Mouse (Mus musculus) lung, embryonic 16.5 days (tissue): Measurements from ENCODE around the gene Mdfic. TPM values are rescaled to one million over a fixed set of nuclear protein-coding genes. Genes with fewer than 3 reads are reported as not detected.

Source experiments
- ATAC-seq: fragments of 200-750 bp; cut with Nextera tagmentation; 2 replicates; pipeline ENCODE4 v1.8.0; 2017; ENCODE audit warnings: low read depth, mild to moderate bottlenecking, moderate library complexity
- H3K27ac ChIP-seq: fragments of 300-500 bp; sonication (generic); 2 replicates; pipeline ENCODE4 v1.5.1; 2014; ENCODE audit warnings: mild to moderate bottlenecking, control low read depth, low read length
- H3K27me3 ChIP-seq: fragments of 300-500 bp; sonication (generic); 2 replicates; pipeline ENCODE4 v1.6.1; 2014; ENCODE audit warnings: low read depth, low read length, mixed read lengths; ENCODE audit not compliant: control insufficient read depth, insufficient read depth
- H3K36me3 ChIP-seq: fragments of 300-500 bp; sonication (generic); 2 replicates; pipeline ENCODE4 v1.6.1; 2014; ENCODE audit warnings: low read length; ENCODE audit not compliant: control insufficient read depth, insufficient read depth
- H3K4me1 ChIP-seq: fragments of 300-500 bp; sonication (generic); replicated peaks from 2 replicates; pipeline ENCODE4 v1.6.1; 2014; ENCODE audit warnings: low read length, mixed read lengths; ENCODE audit not compliant: control insufficient read depth, insufficient read depth
- H3K4me2 ChIP-seq: fragments of 300-500 bp; sonication (generic); 2 replicates; pipeline ENCODE4 v1.6.1; 2014; ENCODE audit warnings: low read depth, low read length, control low read depth
- H3K4me3 ChIP-seq: fragments of 300-500 bp; sonication (generic); 2 replicates; pipeline ENCODE4 v1.5.1; 2014; ENCODE audit warnings: mild to moderate bottlenecking, low read length, control low read depth
- H3K9ac ChIP-seq: fragments of 300-500 bp; sonication (generic); 2 replicates; pipeline ENCODE4 v1.6.1; 2014; ENCODE audit warnings: low read length, control low read depth
- H3K9me3 ChIP-seq: fragments of 300-500 bp; sonication (generic); 2 replicates; pipeline ENCODE4 v1.6.1; 2016; ENCODE audit warnings: low read length; ENCODE audit not compliant: control insufficient read depth
- WGBS: fragments of 180-500 bp; shearing (Covaris S2); extraction: QIAGEN DNeasy Blood & Tissue Kit; methylation state at CpG from one replicate; pipeline ENCODE4 v1.1.7; 2014; 5-methylcytosine and 5-hydroxymethylcytosine counted together
- polyA plus RNA-seq: library from polyadenylated mRNA; unstranded; fragments of >200 nt; fragmentation: Nextera tagmentation; extraction: Ambion mirVana; gene quantifications from 2 replicates; pipeline ENCODE4 v1.2.1, GENCODE M21; 2015

The Mdfic gene
- polyA plus RNA-seq, 1 experiment from 2014 or later: 8.4 TPM

DNA sequence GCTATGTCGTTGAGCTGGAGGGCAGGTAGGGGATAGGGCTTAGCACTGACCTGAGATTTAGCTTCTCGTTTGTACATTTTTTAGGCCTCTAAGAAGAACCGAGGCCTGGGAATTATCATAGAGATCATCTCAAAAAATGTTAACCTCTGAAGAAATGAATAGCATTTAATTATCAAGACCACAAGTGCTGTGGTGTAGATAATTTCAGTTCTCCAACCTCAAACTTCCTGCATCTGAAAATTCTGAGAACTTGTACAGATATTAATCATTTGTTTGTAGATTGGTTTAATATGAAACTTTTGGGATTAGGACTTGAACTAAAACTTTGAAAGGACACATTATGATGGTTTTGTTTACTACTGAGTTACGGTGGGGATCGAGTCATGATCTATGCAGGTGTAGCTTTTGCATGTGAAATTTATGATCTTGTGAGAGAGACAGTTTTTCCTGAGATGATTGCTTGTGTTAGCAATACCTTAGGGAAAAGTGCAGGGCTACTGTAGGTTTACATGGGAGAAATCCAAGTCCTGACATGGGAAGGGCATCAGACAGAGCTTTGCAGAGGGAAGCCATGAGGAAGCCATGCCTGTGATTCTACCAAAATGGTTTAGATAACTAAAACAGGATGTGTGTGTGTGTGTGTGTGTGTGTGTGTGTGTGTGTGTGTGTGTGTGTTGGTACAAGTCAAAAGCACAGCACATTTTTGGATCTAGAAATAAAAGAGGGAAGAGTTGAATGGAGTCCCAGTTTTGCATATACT lies 27.1 kb downstream of the Mdfic start:
- no peak for ATAC-seq
- no peak overlapping the region for H3K9ac ChIP-seq
- H3K4me1 ChIP-seq: peaks cover 8% of the 10 kb centered on the region; the same call in 1 of the 2 replicates
- no peak overlapping the region for H3K4me2 ChIP-seq
- H3K4me3 ChIP-seq: no peak overlapping the region
- 90% methylated on average over 5 of the region's 5 CpGs for WGBS
- no peaks in the 10 kb centered on the region for H3K27me3 ChIP-seq
- no peak overlapping the region for H3K27ac ChIP-seq
- no peaks in the 10 kb centered on the region for H3K9me3 ChIP-seq
- peaks cover 6% of the 10 kb centered on the region for H3K36me3 ChIP-seq

GRCm38 (mm10) chr6:15748236-15748635 lies 27.8 kb downstream of the Mdfic start:
- Histone ChIP-seq H3K4me3 (no peak overlapping the region), H3K27me3 (no peaks in the 10 kb centered on the region), H3K4me1 (peaks cover 8% of the 10 kb centered on the region; the same call in 1 of the 2 replicates), H3K27ac (no peak overlapping the region), H3K36me3 (peaks cover 6% of the 10 kb centered on the region), H3K9me3 (no peaks in the 10 kb centered on the region), H3K4me2 (no peak overlapping the region), H3K9ac (no peak overlapping the region)
- no peak for ATAC-seq
- WGBS: 76% methylated on average over 1 of the region's 1 CpGs

GRCm38 (mm10) chr6:15748943-15749342 lies 28.5 kb downstream of the Mdfic start:
- Histone ChIP-seq H3K27me3 (no peaks in the 10 kb centered on the region), H3K4me1 (peaks cover 4% of the 10 kb centered on the region; the same call in 1 of the 2 replicates), H3K9me3 (no peaks in the 10 kb centered on the region), H3K36me3 (peaks cover 6% of the 10 kb centered on the region), H3K27ac (no peak overlapping the region), H3K9ac (no peak overlapping the region), H3K4me2 (no peak overlapping the region), H3K4me3 (no peak overlapping the region)
- WGBS: 85% methylated on average over 2 of the region's 2 CpGs
- no peak for ATAC-seq

DNA sequence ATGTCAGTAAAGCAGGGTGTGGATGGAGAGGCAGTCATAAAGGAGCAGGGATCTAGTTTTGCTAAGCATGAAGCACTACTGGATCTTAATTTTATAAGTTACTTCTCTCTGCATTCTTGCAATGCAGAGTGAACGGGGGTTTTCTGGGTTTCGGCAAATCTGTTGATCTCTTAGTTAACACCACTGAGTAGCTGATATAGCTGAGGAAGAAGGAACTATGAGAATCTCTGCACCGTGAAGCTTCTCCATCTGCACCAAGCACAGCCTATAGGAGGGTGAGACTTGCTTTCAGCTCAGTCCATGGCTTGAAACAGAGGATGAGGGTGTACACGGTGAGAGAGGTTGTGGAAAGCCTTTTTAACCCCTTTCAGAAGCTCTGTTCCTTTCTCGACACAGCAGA lies 29.6 kb downstream of the Mdfic start:
- 76% methylated on average over 5 of the region's 5 CpGs for WGBS

DNA sequence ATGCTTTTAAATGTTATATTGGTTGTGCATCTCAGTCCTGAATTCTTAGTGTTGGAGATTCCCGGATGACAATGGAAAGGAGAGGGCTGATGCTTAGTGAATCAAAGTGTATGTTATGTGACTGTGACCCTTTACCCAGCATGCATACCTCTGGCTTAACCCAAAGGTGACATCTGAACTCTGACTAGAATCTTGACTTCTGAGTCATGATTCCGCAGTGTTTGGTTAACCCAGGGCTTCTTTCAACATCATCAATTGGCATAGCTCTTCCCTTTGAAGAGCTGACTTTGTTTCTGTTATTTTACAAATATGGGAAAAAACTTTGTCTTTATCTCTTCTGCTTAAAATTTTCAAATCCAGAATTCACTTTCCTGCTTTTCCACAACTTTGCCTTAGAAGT lies 30.9 kb downstream of the Mdfic start:
- Histone ChIP-seq H3K9ac (no peak overlapping the region), H3K27me3 (no peaks in the 10 kb centered on the region), H3K9me3 (no peaks in the 10 kb centered on the region), H3K4me1 (no peaks in the 10 kb centered on the region), H3K36me3 (peaks cover 6% of the 10 kb centered on the region), H3K4me3 (no peak overlapping the region), H3K4me2 (no peak overlapping the region), H3K27ac (no peak overlapping the region)
- WGBS: 88% methylated on average over 2 of the region's 2 CpGs
- ATAC-seq: no peak

More for the DNA sequence above, 29.6 kb downstream of the Mdfic start:
- no peak overlapping the region for H3K9ac ChIP-seq
- no peak overlapping the region for H3K27ac ChIP-seq
- H3K27me3 ChIP-seq: no peaks in the 10 kb centered on the region
- peaks cover 6% of the 10 kb centered on the region for H3K36me3 ChIP-seq
- no peak for ATAC-seq
- H3K4me3 ChIP-seq: no peak overlapping the region
- no peaks in the 10 kb centered on the region for H3K9me3 ChIP-seq
- H3K4me2 ChIP-seq: no peak overlapping the region
- peaks cover 4% of the 10 kb centered on the region; the same call in 1 of the 2 replicates for H3K4me1 ChIP-seq

DNA sequence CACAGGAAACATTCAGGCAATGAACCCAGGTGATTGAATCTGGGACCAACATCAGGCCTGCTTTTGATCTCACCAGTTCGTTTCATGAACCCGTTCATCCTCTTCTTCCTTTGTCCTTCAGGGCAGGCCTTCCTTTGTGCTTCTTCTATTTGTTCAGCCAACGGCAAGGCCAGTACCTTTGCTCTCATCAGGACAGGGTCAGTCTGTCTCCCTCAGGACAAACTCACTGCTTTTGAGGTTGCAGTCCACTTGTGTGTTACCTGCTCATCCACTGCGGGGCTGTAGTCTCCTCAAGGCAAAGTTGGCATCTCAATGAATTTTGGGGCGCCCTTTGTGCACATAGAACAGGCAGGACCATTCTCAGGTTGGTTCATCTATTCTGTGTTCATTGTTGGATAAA lies 31.7 kb downstream of the Mdfic start:
- no peak for ATAC-seq
- 90% methylated on average over 5 of the region's 5 CpGs for WGBS

DNA sequence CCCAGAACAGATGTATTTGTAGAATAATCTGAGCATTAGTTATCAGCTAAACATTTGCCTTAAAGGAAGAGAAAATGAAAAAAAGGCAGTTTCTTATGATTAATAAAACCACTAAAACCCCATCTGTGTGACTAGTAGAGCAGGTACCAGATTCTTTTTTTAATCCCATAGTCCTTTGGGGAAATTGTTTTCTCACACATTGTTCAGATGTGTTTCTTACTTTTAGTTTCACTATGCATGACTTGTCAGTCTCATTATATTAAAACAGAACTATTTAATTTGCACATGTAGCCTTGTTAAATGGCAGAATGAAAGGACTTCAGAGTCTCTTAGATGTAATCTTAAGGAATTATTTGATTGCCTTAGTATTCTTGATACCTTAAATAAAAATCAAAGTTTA lies 32.7 kb downstream of the Mdfic start:
- Histone ChIP-seq H3K4me3 (no peak overlapping the region), H3K9ac (no peak overlapping the region), H3K4me2 (no peak overlapping the region), H3K9me3 (no peaks in the 10 kb centered on the region), H3K4me1 (no peaks in the 10 kb centered on the region), H3K36me3 (peaks cover 2% of the 10 kb centered on the region; the same call in 1 of the 2 replicates), H3K27ac (no peak overlapping the region), H3K27me3 (no peaks in the 10 kb centered on the region)
- no peak for ATAC-seq

More for the DNA sequence above, 31.7 kb downstream of the Mdfic start:
- Histone ChIP-seq H3K4me1 (no peaks in the 10 kb centered on the region), H3K27me3 (no peaks in the 10 kb centered on the region), H3K27ac (no peak overlapping the region), H3K9me3 (no peaks in the 10 kb centered on the region), H3K36me3 (peaks cover 2% of the 10 kb centered on the region; the same call in 1 of the 2 replicates), H3K9ac (no peak overlapping the region), H3K4me2 (no peak overlapping the region), H3K4me3 (no peak overlapping the region)

- Histone ChIP-seq H3K4me1 (peaks cover 11% of the 10 kb centered on the region), H3K27me3 (no peaks in the 10 kb centered on the region), H3K36me3 (no peaks in the 10 kb centered on the region; the same call in 1 of the 2 replicates), H3K4me2 (no peak overlapping the region), H3K9ac (no peak overlapping the region), H3K9me3 (no peaks in the 10 kb centered on the region), H3K27ac (no peak overlapping the region), H3K4me3 (no peak overlapping the region)
- no peak; the same call in 1 of the 2 replicates for ATAC-seq
- WGBS: 53% methylated on average over 3 of the region's 3 CpGs
Measured at GRCm38 (mm10) chr6:15758394-15758793, 37.9 kb downstream of the Mdfic start.

GRCm38 (mm10) chr6:15760750-15761149 lies 40.3 kb downstream of the Mdfic start:
- Histone ChIP-seq H3K9me3 (no peaks in the 10 kb centered on the region), H3K36me3 (no peaks in the 10 kb centered on the region; the same call in 1 of the 2 replicates), H3K4me2 (no peak overlapping the region), H3K4me1 (peaks cover 11% of the 10 kb centered on the region), H3K9ac (no peak overlapping the region), H3K27me3 (no peaks in the 10 kb centered on the region), H3K4me3 (no peak overlapping the region), H3K27ac (no peak overlapping the region)
- WGBS: 46% methylated on average over 6 of the region's 6 CpGs
- peak; percentile 36; the same call in 1 of the 2 replicates for ATAC-seq
